Mouse (Mus musculus) kidney, postnatal 0 days (tissue): ENCODE data around the gene Rpl10a. TPM values are rescaled to one million over a fixed set of nuclear protein-coding genes. Genes with fewer than 3 reads are reported as not detected.

Experiments used
- ATAC-seq: fragments of 200-750 bp; cut with Nextera tagmentation; replicated peaks from 2 replicates; pipeline ENCODE4 v1.8.0; 2017; ENCODE audit warnings: low read depth, moderate number of reproducible peaks, moderate TSS enrichment, moderate library complexity; ENCODE audit not compliant: low FRiP score
- DNase-seq: peaks from one replicate; pipeline ENCODE4 v3.0.0-alpha.2; 2016; ENCODE audit warnings: low spot score
- H3K27ac ChIP-seq: fragments of 300-500 bp; sonication (generic); 2 replicates; pipeline ENCODE4 v1.5.1; 2014; ENCODE audit warnings: mild to moderate bottlenecking
- H3K27me3 ChIP-seq: fragments of 300-500 bp; sonication (generic); 2 replicates; pipeline ENCODE4 v1.6.1; 2014; ENCODE audit warnings: low read length, mixed read lengths; ENCODE audit not compliant: insufficient read depth
- H3K36me3 ChIP-seq: fragments of 300-500 bp; sonication (generic); 2 replicates; pipeline ENCODE4 v1.6.1; 2014; ENCODE audit warnings: low read length, mixed read lengths; ENCODE audit not compliant: insufficient read depth
- H3K4me1 ChIP-seq: fragments of 300-500 bp; sonication (generic); replicated peaks from 2 replicates; pipeline ENCODE4 v1.6.1; 2014; ENCODE audit warnings: antibody characterized with exemption, low read length, mixed read lengths; ENCODE audit not compliant: insufficient read depth
- H3K4me2 ChIP-seq: fragments of 300-500 bp; sonication (generic); 2 replicates; pipeline ENCODE4 v1.6.1; 2014; ENCODE audit warnings: mild to moderate bottlenecking, low read length, moderate library complexity, mixed read lengths
- H3K4me3 ChIP-seq: fragments of 300-500 bp; sonication (generic); replicated peaks from 2 replicates; pipeline ENCODE4 v1.5.1; 2014; ENCODE audit warnings: low read depth, low read length
- H3K9ac ChIP-seq: fragments of 300-500 bp; sonication (generic); 2 replicates; pipeline ENCODE4 v1.6.1; 2014; ENCODE audit warnings: low read depth, low read length
- H3K9me3 ChIP-seq: fragments of 300-500 bp; sonication (generic); replicated peaks from 2 replicates; pipeline ENCODE4 v1.6.1; 2016; ENCODE audit warnings: low read length, inconsistent platforms, mixed read lengths
- CTCF ChIP-seq: IDR thresholded peaks from 2 replicates; pipeline ENCODE4 v1.5.1; 2016; ENCODE audit warnings: antibody characterized with exemption, low read depth, mild to moderate bottlenecking, moderate library complexity
- WGBS: fragments of 180-500 bp; shearing (Covaris S2); extraction: QIAGEN DNeasy Blood & Tissue Kit; methylation state at CpG from one replicate; pipeline ENCODE4 v1.1.7; 2014; 5-methylcytosine and 5-hydroxymethylcytosine counted together
- polyA plus RNA-seq: library from polyadenylated mRNA; unstranded; fragments of >200 nt; fragmentation: Nextera tagmentation; extraction: Ambion mirVana; gene quantifications from 2 replicates; pipeline ENCODE4 v1.2.1, GENCODE M21; 2015

The Rpl10a gene
- polyA plus RNA-seq, 1 experiment from 2014 or later = 750 TPM

DNA sequence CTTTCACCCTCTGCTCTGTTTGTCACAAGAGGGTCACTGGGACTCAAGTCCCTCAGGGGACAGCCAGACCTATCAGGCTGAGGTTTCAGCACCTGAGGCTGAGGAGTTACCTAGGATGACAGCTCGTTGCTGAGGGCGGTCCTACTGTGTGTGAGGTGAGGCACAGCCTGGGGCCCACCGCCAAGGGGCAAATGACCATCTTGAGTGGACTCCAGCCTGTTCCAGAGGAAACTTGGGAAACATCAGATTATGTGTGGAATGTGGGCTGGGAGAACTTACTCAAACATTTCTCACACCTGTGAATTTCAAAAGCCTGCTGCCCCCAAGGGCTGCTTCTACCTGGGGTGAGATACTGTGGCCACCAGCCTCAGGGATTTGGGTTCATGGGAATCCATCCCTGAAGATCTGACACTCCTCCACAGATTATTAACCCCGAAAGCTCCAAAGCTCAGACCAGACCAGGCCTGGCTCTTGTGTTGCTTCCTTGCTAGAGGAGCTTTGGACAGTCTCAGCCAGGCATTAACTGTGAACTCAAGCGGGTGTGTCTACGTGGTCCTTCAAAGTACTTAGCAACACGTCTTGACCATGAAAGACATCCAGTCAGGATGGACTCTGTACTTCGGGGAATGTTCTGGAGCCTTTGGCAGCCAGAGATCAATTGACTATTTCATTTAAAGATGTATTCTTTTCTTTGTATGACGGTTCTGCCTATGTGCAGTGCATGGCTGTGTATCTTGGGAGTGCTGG, 32.4 kb downstream of the Rpl10a start:
- no peak overlapping the region for H3K27ac ChIP-seq
- 76% methylated on average over 9 of the region's 9 CpGs for WGBS
- DNase-seq = no peak
- H3K9me3 ChIP-seq = no peaks in the 10 kb centered on the region
- peaks cover 13% of the 10 kb centered on the region for H3K4me1 ChIP-seq
- no peak overlapping the region for H3K4me2 ChIP-seq
- no peak for TF ChIP-seq CTCF
- peaks cover 11% of the 10 kb centered on the region; the same call in 1 of the 2 replicates for H3K27me3 ChIP-seq
- H3K36me3 ChIP-seq = no peaks in the 10 kb centered on the region
- H3K9ac ChIP-seq = no peak overlapping the region
- H3K4me3 ChIP-seq = no peak overlapping the region
- no peak for ATAC-seq

DNA sequence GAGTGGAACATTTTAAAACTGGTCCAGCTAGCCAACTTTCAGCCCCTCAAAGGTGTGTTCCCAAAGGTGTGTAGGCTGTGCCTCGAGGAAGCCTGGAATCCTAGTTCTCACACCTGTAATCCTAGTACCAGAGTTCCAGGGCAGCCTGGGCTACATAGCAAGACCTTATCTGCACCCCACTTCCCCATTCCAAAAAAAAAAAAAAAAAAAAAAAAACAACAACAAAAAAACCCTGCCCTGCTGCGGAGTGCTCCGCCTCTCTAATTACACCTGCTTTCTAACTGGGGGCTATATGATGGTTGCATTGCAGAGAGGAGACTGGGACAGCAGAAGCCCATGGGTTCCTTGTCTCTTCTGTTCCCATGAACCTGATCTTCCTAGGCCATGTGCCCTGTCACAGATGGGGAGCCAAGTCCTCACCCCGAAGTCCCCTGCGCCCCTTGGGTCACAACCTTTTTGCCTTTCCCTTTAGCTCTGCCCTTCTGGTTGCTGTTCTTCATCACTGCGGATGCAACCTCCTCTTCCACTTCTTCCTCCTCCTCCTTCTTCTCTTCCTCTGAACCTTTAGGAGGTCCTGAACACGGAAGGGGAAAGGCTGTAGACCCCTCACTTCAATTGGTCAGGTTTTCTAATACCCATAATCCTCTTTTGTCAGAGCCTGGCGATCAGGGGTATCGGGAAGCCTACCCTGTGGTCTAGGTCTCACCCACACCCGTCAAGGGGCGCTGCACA, 33.8 kb downstream of the Rpl10a start:
- no peak overlapping the region for H3K27ac ChIP-seq
- DNase-seq = no peak
- peaks cover 13% of the 10 kb centered on the region for H3K4me1 ChIP-seq
- no peaks in the 10 kb centered on the region for H3K9me3 ChIP-seq
- TF ChIP-seq CTCF = no peak
- ATAC-seq = no peak
- peaks cover 11% of the 10 kb centered on the region; the same call in 1 of the 2 replicates for H3K27me3 ChIP-seq
- 35% methylated on average over 11 of the region's 11 CpGs for WGBS
- H3K9ac ChIP-seq = peak overlapping the region; percentile 47; the same call in 1 of the 2 replicates
- H3K4me2 ChIP-seq = peak overlapping the region; percentile 57
- H3K4me3 ChIP-seq = peak overlapping the region; percentile 26; the same call in 1 of the 2 replicates
- H3K36me3 ChIP-seq = no peaks in the 10 kb centered on the region

DNA sequence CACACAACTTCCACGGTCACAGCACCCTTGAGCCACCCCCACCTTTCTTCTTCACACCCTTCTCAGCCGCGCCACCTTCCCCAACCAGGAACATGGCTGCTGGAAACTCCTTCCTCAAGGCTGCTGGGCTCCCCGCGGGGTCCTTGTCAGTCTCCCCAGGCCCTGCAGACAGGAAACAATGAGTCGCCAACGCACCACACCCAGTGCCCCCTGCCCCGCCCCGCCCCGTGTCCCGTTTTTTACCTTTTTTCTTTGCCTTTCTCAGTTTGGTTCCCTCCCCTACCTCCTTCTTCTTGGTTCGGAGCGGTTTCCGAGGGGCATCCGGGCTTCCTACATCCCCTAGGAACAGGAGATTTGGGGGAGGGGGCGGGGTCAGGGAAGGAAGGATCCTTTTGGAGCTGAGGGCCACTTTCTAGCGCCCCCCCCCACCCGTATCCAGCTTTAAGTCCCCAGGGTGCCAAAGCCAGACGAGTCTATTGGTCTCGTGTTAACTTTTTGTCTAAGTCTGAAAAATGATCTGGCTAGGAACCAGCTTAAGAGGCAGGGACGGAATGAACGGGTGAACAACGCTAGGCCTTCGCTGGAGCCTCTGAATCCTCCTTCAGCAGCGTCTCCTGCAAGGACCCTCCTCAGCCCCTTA, 34.5 kb downstream of the Rpl10a start:
- Histone ChIP-seq H3K9me3 (no peaks in the 10 kb centered on the region), H3K4me3 (peak overlapping the region; percentile 26), H3K27ac (no peak overlapping the region), H3K4me1 (peaks cover 13% of the 10 kb centered on the region), H3K9ac (peak overlapping the region; percentile 47; the same call in 1 of the 2 replicates), H3K4me2 (peak overlapping the region; percentile 57), H3K27me3 (peaks cover 11% of the 10 kb centered on the region; the same call in 1 of the 2 replicates), H3K36me3 (no peaks in the 10 kb centered on the region)
- WGBS = 5% methylated on average over 25 of the region's 25 CpGs
- no peak for TF ChIP-seq CTCF
- no peak for ATAC-seq
- peak; percentile 60 for DNase-seq

DNA sequence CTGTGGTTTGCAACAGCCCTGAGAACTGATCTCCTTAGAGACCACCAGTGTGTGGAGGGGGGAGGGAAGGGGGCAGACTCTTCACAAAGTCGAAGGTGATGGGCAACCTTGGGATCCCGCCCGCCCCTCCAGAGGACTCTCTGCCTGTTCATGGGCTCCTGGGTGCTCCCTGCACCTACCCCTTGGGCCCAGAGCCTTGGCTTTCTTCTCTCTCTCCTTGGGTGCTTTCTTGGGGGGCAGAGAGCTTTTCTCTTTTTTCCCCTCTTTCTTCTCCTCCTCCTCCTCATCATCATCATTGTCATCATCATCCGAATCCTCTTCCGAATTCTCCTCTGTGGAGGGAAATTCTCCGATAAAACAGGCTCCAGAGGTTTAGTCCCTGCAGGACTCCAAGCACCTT, 35.2 kb downstream of the Rpl10a start:
- no peak for ATAC-seq
- H3K9ac ChIP-seq = no peak overlapping the region
- TF ChIP-seq CTCF = no peak
- H3K27ac ChIP-seq = no peak overlapping the region
- no peak overlapping the region for H3K4me3 ChIP-seq
- DNase-seq = no peak
- peaks cover 13% of the 10 kb centered on the region for H3K4me1 ChIP-seq
- H3K27me3 ChIP-seq = peaks cover 11% of the 10 kb centered on the region; the same call in 1 of the 2 replicates
- peak overlapping the region; percentile 57; the same call in 1 of the 2 replicates for H3K4me2 ChIP-seq
- H3K9me3 ChIP-seq = no peaks in the 10 kb centered on the region
- H3K36me3 ChIP-seq = no peaks in the 10 kb centered on the region
- 40% methylated on average over 6 of the region's 6 CpGs for WGBS

DNA sequence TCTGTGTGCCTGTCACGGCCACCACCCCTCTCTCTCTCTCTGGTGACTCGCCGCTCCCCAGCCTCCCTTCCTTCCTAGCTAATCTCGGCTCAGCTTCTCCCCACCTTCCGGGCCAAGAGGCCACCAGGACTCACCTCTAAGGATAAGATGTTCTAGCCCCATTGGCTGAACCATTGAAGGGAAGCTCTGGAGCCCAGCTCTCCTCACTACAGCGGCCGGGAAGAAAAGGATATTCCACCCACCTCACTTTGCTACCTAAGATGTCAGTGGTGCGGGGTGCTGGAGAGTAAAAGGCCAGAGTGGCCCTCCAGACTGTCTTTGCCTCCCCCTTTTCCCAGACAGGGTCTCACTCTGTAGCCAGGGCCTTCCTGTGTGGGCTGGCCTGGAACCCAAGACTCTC, 36.9 kb downstream of the Rpl10a start, which contains the start of gene Tulp1:
Gene Tulp1, minus strand, starts transcription at position 101 of the 400 bp plus-strand sequence.
- 61% methylated on average over 8 of the region's 8 CpGs for WGBS
- peak within 1 kb of the TSS; percentile 53 for H3K4me2 ChIP-seq
- H3K9me3 ChIP-seq = no peaks in the 10 kb centered on the region
- no peak for TF ChIP-seq CTCF
- H3K4me3 ChIP-seq = peak within 1 kb of the TSS; percentile 27
- H3K27ac ChIP-seq = no peak within 1 kb of the TSS
- H3K4me1 ChIP-seq = peaks cover 13% of the 10 kb centered on the region
- H3K9ac ChIP-seq = peak within 1 kb of the TSS; percentile 40
- DNase-seq (no peak), ATAC-seq (no peak)
- no peaks in the 10 kb centered on the region for H3K36me3 ChIP-seq
- peaks cover 11% of the 10 kb centered on the region; the same call in 1 of the 2 replicates for H3K27me3 ChIP-seq

DNA sequence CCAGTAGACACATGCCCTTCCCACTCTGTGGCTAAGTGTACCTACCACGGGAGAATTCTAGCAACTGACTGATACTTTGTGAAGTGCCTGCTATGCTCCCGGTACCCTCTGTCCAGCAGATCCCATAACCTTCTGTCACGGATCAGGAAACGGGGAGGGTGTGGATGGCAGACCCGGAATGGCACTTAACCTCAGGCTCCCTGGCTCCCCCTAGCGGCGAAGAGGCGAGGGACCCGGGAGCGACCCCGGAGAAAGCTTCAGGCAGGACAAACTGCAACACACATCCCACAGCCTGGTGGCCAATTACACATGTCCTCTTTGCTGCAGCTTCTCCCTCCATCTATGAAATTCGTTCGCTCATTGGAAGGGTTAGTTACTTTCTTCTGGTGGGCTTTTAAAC, 40.2 kb downstream of the Rpl10a start:
- no peaks in the 10 kb centered on the region for H3K9me3 ChIP-seq
- H3K27me3 ChIP-seq = peaks cover 11% of the 10 kb centered on the region; the same call in 1 of the 2 replicates
- no peaks in the 10 kb centered on the region for H3K36me3 ChIP-seq
- H3K4me3 ChIP-seq = no peak overlapping the region
- ATAC-seq (peak; percentile 50; the same call in 1 of the 2 replicates), DNase-seq (peak; percentile 78)
- 6% methylated on average over 13 of the region's 13 CpGs for WGBS
- H3K4me2 ChIP-seq = no peak overlapping the region
- TF ChIP-seq CTCF = peak; percentile 94
- H3K4me1 ChIP-seq = peaks cover 7% of the 10 kb centered on the region
- H3K27ac ChIP-seq = no peak overlapping the region
- no peak overlapping the region for H3K9ac ChIP-seq
